Mouse (Mus musculus) brain, adult 2 months (tissue): ENCODE measurements around the gene Hist1h3c.
"Not testable (repeated sequence)": the region's sequence is repeated elsewhere in the genome, so short reads cannot be mapped to it uniquely, and the experiment has no call there.

Source experiments
- DNase-seq: peaks from one replicate; pipeline ENCODE4 v3.0.0; 2011; ENCODE audit warnings: low read depth, low spot score

Hist1h3c gene

GRCm38 (mm10) chr13:23739922-23740252, 5.5 kb downstream of the Hist1h3c start:
- no peak for DNase-seq

GRCm38 (mm10) chr13:23739069-23739921, 6.1 kb downstream of the Hist1h3c start:
- peak; percentile 99 for DNase-seq

GRCm38 (mm10) chr13:23738677-23739068, 6.7 kb downstream of the Hist1h3c start, which contains the start of gene Hist1h1c:
Gene Hist1h1c (plus strand): TSS chr13:23738808.
- DNase-seq = peak; percentile 93

- DNase-seq = no peak
These were observed 7.4 kb downstream of the Hist1h3c start for GRCm38 (mm10) chr13:23738041-23738440.

- no peak for DNase-seq
These were observed 8.3 kb downstream of the Hist1h3c start for GRCm38 (mm10) chr13:23737091-23737490.

GRCm38 (mm10) chr13:23732156-23732804, 13.1 kb downstream of the Hist1h3c start:
- peak; percentile 80 for DNase-seq

- DNase-seq = no peak
These were observed 14.9 kb downstream of the Hist1h3c start for GRCm38 (mm10) chr13:23730479-23730878.

GRCm38 (mm10) chr13:23729706-23730105, 15.7 kb downstream of the Hist1h3c start:
- no peak for DNase-seq

GRCm38 (mm10) chr13:23729192-23729525, 16.2 kb downstream of the Hist1h3c start:
- no peak for DNase-seq

GRCm38 (mm10) chr13:23728472-23729191, 16.8 kb downstream of the Hist1h3c start:
- DNase-seq = no peak

GRCm38 (mm10) chr13:23725213-23725612, 20.2 kb downstream of the Hist1h3c start:
- DNase-seq = no peak

- no peak for DNase-seq
These were observed 21.2 kb downstream of the Hist1h3c start for GRCm38 (mm10) chr13:23724239-23724638.

GRCm38 (mm10) chr13:23717593-23718245, 27.7 kb downstream of the Hist1h3c start:
- DNase-seq = not testable (repeated sequence)

- no peak for DNase-seq
These were observed 28.2 kb downstream of the Hist1h3c start for GRCm38 (mm10) chr13:23717176-23717575.

GRCm38 (mm10) chr13:23716261-23717042, 28.9 kb downstream of the Hist1h3c start:
- no peak for DNase-seq

GRCm38 (mm10) chr13:23710374-23711089, 34.9 kb downstream of the Hist1h3c start, which contains the start of gene Hfe:
Gene Hfe (minus strand): TSS chr13:23710854.
- DNase-seq = peak; percentile 57

GRCm38 (mm10) chr13:23709714-23710373, 35.6 kb downstream of the Hist1h3c start:
- DNase-seq = no peak

- DNase-seq = no peak
These were observed 36.7 kb downstream of the Hist1h3c start for GRCm38 (mm10) chr13:23708654-23709053.

- no peak for DNase-seq
These were observed 37.4 kb downstream of the Hist1h3c start for GRCm38 (mm10) chr13:23708041-23708440.

GRCm38 (mm10) chr13:23706771-23707170, 38.6 kb downstream of the Hist1h3c start:
- no peak for DNase-seq
